In genomic region chr13:119140436-119140835, GRCm38 (mm10) we compare ENCODE assay signal across 27 mouse cellular contexts.
DNase-seq lines count a peak whose midpoint lies in the region; ATAC-seq and TF ChIP-seq lines count a peak whose summit lies in the region.
"Had no signal": no experiment of that assay in that cellular context is flagged by ENCODE, and none has a peak within 500 bp of the region (broad histone marks: within the 10 kb centered on the region; RNA-seq: fewer than 3 reads in every experiment).

No protein-coding gene starts in this region.

- no peak for TF ChIP-seq CTCF in lung, postnatal 0 days (IDR thresholded peaks at IDR 0.05)
- no peak for TF ChIP-seq CTCF in C2C12 (IDR thresholded peaks at IDR 0.05; ENCODE audit: control insufficient read depth, insufficient read depth, insufficient read length)

- no peaks in the 10 kb centered on the region for H3K27me3 ChIP-seq in lung, postnatal 0 days (replicated peaks; ENCODE audit: insufficient read depth, low read length)
- no peaks in the 10 kb centered on the region for H3K27me3 ChIP-seq in C2C12 (ENCODE audit: control insufficient read depth, insufficient read depth, insufficient read length)
- H3K27me3 ChIP-seq: embryonic facial prominence, embryonic 13.5 days; heart, embryonic 13.5 days had no signal

- H3K4me1 ChIP-seq in lung, postnatal 0 days (ENCODE audit: insufficient read depth, low read depth, low read length) = no peaks in the 10 kb centered on the region
- H3K4me1 ChIP-seq: embryonic facial prominence, embryonic 13.5 days; heart, embryonic 10.5 days; heart, embryonic 13.5 days had no signal

- no peak overlapping the region for H3K9ac ChIP-seq in lung, postnatal 0 days (replicated peaks; ENCODE audit: low read depth)
- H3K9ac ChIP-seq: embryonic facial prominence, embryonic 13.5 days; forebrain, postnatal 0 days; heart, embryonic 13.5 days; hindbrain, embryonic 14.5 days had no signal

- H3K27ac ChIP-seq in lung, postnatal 0 days (ENCODE audit: low read length) = no peak overlapping the region
- H3K27ac ChIP-seq: embryonic facial prominence, embryonic 13.5 days; heart, adult 2 months; heart, embryonic 10.5 days; heart, embryonic 13.5 days; hindbrain, embryonic 14.5 days; hindbrain, postnatal 0 days had no signal

- peak; percentile 33 for DNase-seq in lung, postnatal 0 days (ENCODE audit: low spot score)
- no peak for DNase-seq in lung, postnatal 36 days
- DNase-seq in brain, adult 2 months (ENCODE audit: low read depth, low spot score) = peak; percentile 12
- DNase-seq in layer of hippocampus, postnatal 25 days (ENCODE audit: extremely low spot score in 1 of 2, low spot score in 1 of 2) = no peak
- no peak for DNase-seq in embryo, embryonic 11 days
- DNase-seq: adrenal gland, postnatal 14 days; B cell, adult 2 months; cerebellum, adult 18-20 months; cerebellum, adult 9-10 months; cerebellum, postnatal 14 days; forebrain, postnatal 0 days; gastrocnemius, postnatal 10 days; gastrocnemius, postnatal 36 days; heart, adult 2 months; heart, postnatal 14 days; heart, postnatal 4 days; kidney, adult 18-20 months had no signal

- H3K79me3 ChIP-seq in C2C12 (ENCODE audit: low read depth) = no peaks in the 10 kb centered on the region

- H3K4me2 ChIP-seq in lung, postnatal 0 days (replicated peaks; ENCODE audit: low read depth, low read length) = no peak overlapping the region
- H3K4me2 ChIP-seq: embryonic facial prominence, embryonic 13.5 days; heart, embryonic 13.5 days; hindbrain, embryonic 14.5 days had no signal

- no peaks in the 10 kb centered on the region for H3K9me3 ChIP-seq in lung, postnatal 0 days (ENCODE audit: low read length)
- H3K9me3 ChIP-seq: embryonic facial prominence, embryonic 13.5 days; heart, embryonic 10.5 days; heart, embryonic 13.5 days had no signal

- H3K36me3 ChIP-seq in lung, postnatal 0 days (ENCODE audit: insufficient read depth, low read length) = no peaks in the 10 kb centered on the region
- H3K36me3 ChIP-seq in C2C12 (ENCODE audit: control insufficient read depth, insufficient read depth) = no peaks in the 10 kb centered on the region
- H3K36me3 ChIP-seq: embryonic facial prominence, embryonic 13.5 days; heart, embryonic 10.5 days; heart, embryonic 13.5 days had no signal

- WGBS in lung, postnatal 0 days = 71% methylated on average over 2 of the region's 2 CpGs

- no peak for TF ChIP-seq EP300 in lung, postnatal 0 days (IDR thresholded peaks at IDR 0.05)

- H3K4me3 ChIP-seq in lung, postnatal 0 days (ENCODE audit: low read depth, low read length) = no peak overlapping the region
- H3K4me3 ChIP-seq in C2C12 (ENCODE audit: insufficient read depth, poor library complexity, severe bottlenecking) = no peak overlapping the region
- H3K4me3 ChIP-seq: embryonic facial prominence, embryonic 13.5 days; heart, adult 2 months; heart, embryonic 10.5 days; heart, embryonic 13.5 days had no signal

- H3K79me2 ChIP-seq in C2C12 (ENCODE audit: control insufficient read depth, insufficient read depth) = no peaks in the 10 kb centered on the region

- H3ac ChIP-seq in C2C12 (ENCODE audit: control insufficient read depth, insufficient read length, low read depth) = no peak overlapping the region

- no peak for ATAC-seq in lung, postnatal 0 days
- ATAC-seq: CD4-positive, CD25-positive, alpha-beta regulatory T cell, adult 4 months; forebrain, embryonic 14.5 days; forebrain, postnatal 0 days; hindbrain, postnatal 0 days; inflammation-experienced regulatory T-cells, adult 6 months; intestine, embryonic 16.5 days had no signal

TF ChIP-seq in C2C12, 6 proteins besides CTCF, POLR2A, EP300 and RAD21:
- TF ChIP-seq CEBPB (IDR thresholded peaks at IDR 0.05; ENCODE audit: low read depth) (peak; percentile 16), MYOG (IDR thresholded peaks at IDR 0.05; ENCODE audit: control insufficient read depth, extremely low read depth, insufficient read length) (no peak), MYOD1 (IDR thresholded peaks at IDR 0.05; ENCODE audit: control insufficient read depth, insufficient read length, low read depth) (no peak)

Comparison
In these comparisons a context has a peak if more than half of its experiments do, and no peak if none do; other contexts are left out.
1. DNase-seq: peak in lung, postnatal 0 days (single experiment) and brain, adult 2 months (single experiment); none in lung, postnatal 36 days (single experiment), layer of hippocampus, postnatal 25 days (0 of 2) and embryo, embryonic 11 days (single experiment).